Mouse (Mus musculus) spleen, embryonic (tissue): ENCODE measurements at regions not wholly inside any gene's neighbourhood (a gene's known extent, or its start where the extent isn't known, plus 50 kb on each side); places are given as distances from the start of the nearest gene placed in this dataset.

Experiments
- CTCF ChIA-PET: fragments of 350-600 bp; sonication (Branson Sonifier 250); formaldehyde crosslinking; loops from one replicate; lab custom pipeline; 2022; lab: Charles Lee

- CTCF ChIA-PET: no interaction called here
Measured at GRCm38 (mm10) chr15:61599734-61600133, 676.9 kb upstream of the A1bg start.

GRCm38 (mm10) chr15:61596318-61596717, 673.5 kb upstream of the A1bg start:
- CTCF ChIA-PET: interaction anchor here (0.5 kb wide), 1 partner anchor 208 kb away, joined by 3 read pairs; no protein-coding TSS in a partner anchor

- CTCF ChIA-PET: no interaction called here
Measured at GRCm38 (mm10) chr15:61588956-61589355, 666.1 kb upstream of the A1bg start.

GRCm38 (mm10) chr15:61582335-61582734, 659.5 kb upstream of the A1bg start:
- CTCF ChIA-PET: interaction anchor here (0.5 to 0.7 kb wide), 2 partner anchors 382 to 836 kb away, joined by 3 to 6 read pairs; no protein-coding TSS in a partner anchor

GRCm38 (mm10) chr15:61563347-61563746, 640.5 kb upstream of the A1bg start:
- CTCF ChIA-PET: interaction anchor here (1.3 kb wide), 1 partner anchor 9 kb away, joined by 3 read pairs; no protein-coding TSS in a partner anchor

GRCm38 (mm10) chr15:61562252-61562651, 639.4 kb upstream of the A1bg start:
- CTCF ChIA-PET: interaction anchor here (1.3 kb wide), 1 partner anchor 8 kb away, joined by 3 read pairs; no protein-coding TSS in a partner anchor

GRCm38 (mm10) chr15:61553908-61554307, 631.1 kb upstream of the A1bg start:
- CTCF ChIA-PET: interaction anchor here (1.4 kb wide), 1 partner anchor 9 kb away, joined by 3 read pairs; no protein-coding TSS in a partner anchor

GRCm38 (mm10) chr15:61553081-61553680, 630.4 kb upstream of the A1bg start:
- CTCF ChIA-PET: interaction anchor here (0.6 to 1.4 kb wide), 3 partner anchors 9 to 439 kb away, joined by 3 to 5 read pairs (median 3); no protein-coding TSS in a partner anchor

GRCm38 (mm10) chr15:61551206-61551605, 628.4 kb upstream of the A1bg start:
- CTCF ChIA-PET: no interaction called here

GRCm38 (mm10) chr15:61548400-61548799, 625.6 kb upstream of the A1bg start:
- CTCF ChIA-PET: no interaction called here

- CTCF ChIA-PET: no interaction called here
Measured at GRCm38 (mm10) chr15:61546608-61547007, 623.8 kb upstream of the A1bg start.

- CTCF ChIA-PET: interaction anchor here (0.6 to 0.7 kb wide), 2 partner anchors 9 to 24 kb away, joined by 3 to 6 read pairs; no protein-coding TSS in a partner anchor
Measured at GRCm38 (mm10) chr15:61544074-61544473, 621.3 kb upstream of the A1bg start.

GRCm38 (mm10) chr15:61541643-61542042, 618.8 kb upstream of the A1bg start:
- CTCF ChIA-PET: interaction anchor here (1.2 kb wide), 1 partner anchor 105 kb away, joined by 11 read pairs; no protein-coding TSS in a partner anchor

- CTCF ChIA-PET: interaction anchor here (1.2 kb wide), 1 partner anchor 104 kb away, joined by 11 read pairs; no protein-coding TSS in a partner anchor
Measured at GRCm38 (mm10) chr15:61540753-61541421, 618.1 kb upstream of the A1bg start.

- CTCF ChIA-PET: interaction anchor here (0.6 kb wide), 1 partner anchor 34 kb away, joined by 3 read pairs; no protein-coding TSS in a partner anchor
Measured at GRCm38 (mm10) chr15:61538930-61539329, 616.1 kb upstream of the A1bg start.

GRCm38 (mm10) chr15:61538169-61538755, 615.5 kb upstream of the A1bg start:
- CTCF ChIA-PET: no interaction called here

GRCm38 (mm10) chr15:61536332-61536716, 613.5 kb upstream of the A1bg start:
- CTCF ChIA-PET: no interaction called here

- CTCF ChIA-PET: no interaction called here
Measured at GRCm38 (mm10) chr15:61535644-61536331, 613.0 kb upstream of the A1bg start.

- CTCF ChIA-PET: no interaction called here
Measured at GRCm38 (mm10) chr15:61535180-61535579, 612.4 kb upstream of the A1bg start.

GRCm38 (mm10) chr15:61532808-61533207, 610.0 kb upstream of the A1bg start:
- CTCF ChIA-PET: no interaction called here

- CTCF ChIA-PET: no interaction called here
Measured at GRCm38 (mm10) chr15:61532040-61532439, 609.2 kb upstream of the A1bg start.
